Mouse (Mus musculus) lung, adult 2 months (tissue): Measurements from ENCODE around the gene Gad1.

Experiments
- CTCF ChIP-seq: fragments of 200-500 bp; IDR thresholded peaks from 2 replicates; pipeline ENCODE4 v1.5.1; 2011; ENCODE audit warnings: mild to moderate bottlenecking, low read length, control low read depth; ENCODE audit not compliant: insufficient read depth
- POLR2A ChIP-seq: fragments of 200-500 bp; IDR thresholded peaks from 2 replicates; pipeline ENCODE4 v1.6.1; 2011; ENCODE audit warnings: low read depth, mild to moderate bottlenecking, control low read depth, low read length, borderline replicate concordance; ENCODE audit errors: extremely low read depth

- TF ChIP-seq CTCF, result no peak
- TF ChIP-seq POLR2A, result no peak
Measured at GRCm38 (mm10) chr2:70640968-70641367, 88.1 kb downstream of the Gad1 start.
